Comparison of ENCODE assay signal across 25 mouse cellular contexts in the genomic region with DNA sequence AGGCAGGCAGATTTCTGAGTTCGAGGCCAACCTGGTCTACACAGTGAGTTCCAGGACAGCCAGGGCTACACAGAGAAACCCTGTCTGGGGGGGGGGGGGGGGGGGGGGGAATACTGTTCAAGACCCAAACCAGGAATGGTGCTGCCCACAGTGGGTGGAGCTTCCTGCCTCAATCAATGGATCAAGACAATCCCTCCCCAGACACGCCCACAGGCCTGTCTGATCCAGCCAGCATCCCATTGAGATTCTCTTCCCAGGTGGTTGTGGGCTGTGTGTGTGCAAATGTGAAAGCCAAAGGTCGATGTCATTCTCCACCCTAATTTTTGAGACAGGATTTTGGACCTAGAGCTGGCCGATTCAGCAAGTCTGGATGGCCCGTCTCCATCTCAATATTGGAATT.
"Had no signal": no experiment of that assay in that cellular context is flagged by ENCODE, and none has a peak within 500 bp of the region (broad histone marks: within the 10 kb centered on the region; RNA-seq: fewer than 3 reads in every experiment).

No protein-coding gene starts in this region.

- H3K4me1 ChIP-seq: limb, embryonic 13.5 days; limb, embryonic 15.5 days had no signal

- H3K36me3 ChIP-seq: heart, embryonic 13.5 days; heart, embryonic 15.5 days; intestine, embryonic 15.5 days; limb, embryonic 13.5 days; limb, embryonic 15.5 days; liver, embryonic 12.5 days had no signal

- H3K4me3 ChIP-seq: heart, embryonic 13.5 days; heart, embryonic 15.5 days; intestine, embryonic 15.5 days; layer of hippocampus, adult 2 months; limb, embryonic 13.5 days; limb, embryonic 15.5 days; liver, embryonic 12.5 days had no signal

- H3K27ac ChIP-seq: heart, embryonic 13.5 days; heart, embryonic 15.5 days; hindbrain, embryonic 14.5 days; intestine, embryonic 15.5 days; layer of hippocampus, adult 2 months; limb, embryonic 13.5 days; limb, embryonic 15.5 days; liver, embryonic 12.5 days; liver, embryonic 14.5 days had no signal

- H3K4me2 ChIP-seq: heart, embryonic 11.5 days; heart, embryonic 13.5 days; heart, embryonic 15.5 days; hindbrain, embryonic 14.5 days; intestine, embryonic 15.5 days; limb, embryonic 13.5 days; limb, embryonic 15.5 days; liver, embryonic 12.5 days had no signal

- H3K27me3 ChIP-seq: heart, embryonic 13.5 days; heart, embryonic 15.5 days; intestine, embryonic 15.5 days; limb, embryonic 13.5 days; limb, embryonic 15.5 days; liver, embryonic 12.5 days had no signal

- ATAC-seq: hindbrain, embryonic 16.5 days; inflammation-experienced regulatory T-cells, adult 6 months; intestine, embryonic 15.5 days; intestine, postnatal 0 days; liver, embryonic 12.5 days had no signal

- H3K9ac ChIP-seq: heart, embryonic 13.5 days; heart, embryonic 15.5 days; hindbrain, embryonic 14.5 days; intestine, embryonic 15.5 days; limb, embryonic 13.5 days; limb, embryonic 15.5 days; liver, embryonic 12.5 days; liver, embryonic 14.5 days had no signal

- H3K9me3 ChIP-seq: heart, embryonic 13.5 days; heart, embryonic 15.5 days; intestine, embryonic 15.5 days; limb, embryonic 13.5 days; limb, embryonic 15.5 days; liver, embryonic 12.5 days had no signal

- DNase-seq: gastrocnemius, postnatal 14 days; gastrocnemius, postnatal 36 days; heart, adult 18-20 months; heart, postnatal 14 days; heart, postnatal 36 days; kidney, adult 18-20 months; kidney, adult 8-10 months; kidney, postnatal 10 days; kidney, postnatal 4 days; layer of hippocampus, adult 9-11 months; layer of hippocampus, postnatal 36 days; left cerebral cortex, postnatal 4 days had no signal
